Mouse (Mus musculus): ENCODE measurements around the gene Lenep.
"Not testable (repeated sequence)": the region's sequence is repeated elsewhere in the genome, so short reads cannot be mapped to it uniquely, and the experiment has no call there.

Lenep gene

DNA sequence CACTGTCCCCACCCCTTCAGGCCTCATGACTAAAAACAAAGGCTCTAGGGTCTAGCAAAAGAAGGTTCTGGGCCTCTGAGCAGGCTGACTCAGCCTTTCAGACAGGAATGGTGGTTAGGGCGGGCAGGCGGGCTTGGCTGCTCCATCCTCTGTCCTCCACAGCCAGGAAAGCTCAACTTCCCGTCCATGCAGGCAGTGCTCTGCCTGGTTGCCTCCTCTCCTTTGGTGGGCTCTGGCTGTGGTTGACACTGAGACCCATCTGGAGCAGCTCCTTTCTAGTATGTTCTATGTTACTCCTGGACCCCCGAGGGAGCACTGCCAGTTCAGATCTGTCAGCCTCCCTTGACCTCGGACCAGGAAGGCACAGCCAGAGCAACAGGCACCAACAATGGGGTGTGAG lies at the start of gene Lenep:
Gene Lenep, minus strand, starts transcription at position 101 of the 400 bp plus-strand sequence.
- peak; percentile 44 for DNase-seq (ENCODE audit: low read depth, low spot score)

DNA sequence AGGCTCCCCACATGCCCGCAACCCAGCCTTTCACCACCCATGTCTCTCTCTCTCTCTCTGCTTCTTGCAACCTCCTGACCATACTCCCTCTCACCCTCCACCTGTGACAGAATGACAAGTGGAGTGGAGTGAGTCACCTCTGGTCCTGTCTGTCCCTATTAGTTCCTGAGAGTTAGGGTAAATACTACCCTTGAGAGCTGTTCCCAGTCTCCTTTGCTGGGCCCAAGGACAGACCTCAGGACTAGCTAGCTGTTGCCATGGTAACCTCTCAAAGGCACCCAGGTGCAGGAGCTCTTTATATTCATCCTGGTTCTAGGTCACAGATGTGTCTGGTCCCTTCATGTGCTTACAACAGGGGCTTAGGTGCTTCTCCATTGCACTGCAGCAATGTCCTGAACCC lies 49.3 kb upstream of the Lenep start:
- DNase-seq (ENCODE audit: low read depth, low spot score): no peak

DNA sequence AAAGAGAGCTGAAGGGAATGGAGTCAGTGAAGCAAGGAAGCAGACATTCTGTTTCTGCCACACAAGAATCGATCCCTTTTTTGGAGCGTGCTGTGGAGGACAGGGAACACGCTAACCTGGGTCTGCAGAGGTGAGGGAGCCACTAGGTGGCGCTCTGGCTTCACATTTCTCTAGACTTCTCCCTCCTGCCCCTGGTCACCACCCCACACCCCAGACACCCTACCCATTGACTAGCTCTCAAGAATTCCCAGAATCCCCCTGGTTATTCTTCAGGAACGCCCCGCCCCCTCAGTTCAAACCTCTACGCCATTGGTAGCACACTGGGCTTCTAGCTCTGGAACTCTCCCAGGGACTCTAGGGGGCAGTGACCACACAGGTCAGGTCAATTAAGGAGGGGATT lies 46.9 kb upstream of the Lenep start:
- peak; percentile 79 for DNase-seq (ENCODE audit: low read depth, low spot score)

DNA sequence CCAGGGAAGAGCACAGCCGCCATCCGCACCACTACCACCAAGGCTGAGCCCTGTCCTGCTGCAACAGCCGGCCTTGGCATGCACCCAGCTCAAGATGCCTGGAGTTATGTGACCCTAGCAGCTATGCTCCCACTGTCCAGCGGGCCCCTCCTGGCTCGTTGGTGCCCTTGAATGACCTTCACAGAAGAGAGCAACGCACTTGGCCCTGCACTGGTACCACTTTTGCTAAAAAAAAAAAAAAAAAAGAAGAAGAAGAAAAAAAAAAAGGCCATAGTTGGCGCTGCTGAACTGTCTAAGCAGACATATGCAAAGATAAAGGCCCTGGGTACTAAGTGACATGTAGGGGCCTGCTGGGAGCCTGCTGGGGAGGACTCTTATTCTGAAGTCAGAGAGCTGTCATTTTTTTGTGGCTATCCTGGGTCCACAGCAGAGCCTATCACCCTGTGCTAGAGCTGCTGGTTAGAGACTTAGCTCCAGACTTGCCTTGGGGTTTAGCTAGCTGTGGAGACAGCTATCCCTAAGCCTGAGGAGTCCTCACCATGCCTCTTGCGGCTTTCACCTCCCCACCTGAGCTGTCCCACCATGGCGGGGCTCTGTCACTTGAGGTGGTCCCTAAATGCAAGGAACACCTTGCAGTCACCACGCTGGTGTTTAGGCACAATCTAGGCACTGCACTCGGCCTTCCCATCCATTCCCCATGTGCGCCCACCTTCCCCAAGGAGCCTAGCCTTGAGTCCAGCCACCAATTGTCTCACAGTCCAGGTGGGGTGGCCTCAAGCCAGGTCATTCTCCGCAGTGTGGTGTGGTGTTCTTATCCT lies 46.3 kb upstream of the Lenep start:
- DNase-seq (ENCODE audit: low read depth, low spot score): no peak

DNA sequence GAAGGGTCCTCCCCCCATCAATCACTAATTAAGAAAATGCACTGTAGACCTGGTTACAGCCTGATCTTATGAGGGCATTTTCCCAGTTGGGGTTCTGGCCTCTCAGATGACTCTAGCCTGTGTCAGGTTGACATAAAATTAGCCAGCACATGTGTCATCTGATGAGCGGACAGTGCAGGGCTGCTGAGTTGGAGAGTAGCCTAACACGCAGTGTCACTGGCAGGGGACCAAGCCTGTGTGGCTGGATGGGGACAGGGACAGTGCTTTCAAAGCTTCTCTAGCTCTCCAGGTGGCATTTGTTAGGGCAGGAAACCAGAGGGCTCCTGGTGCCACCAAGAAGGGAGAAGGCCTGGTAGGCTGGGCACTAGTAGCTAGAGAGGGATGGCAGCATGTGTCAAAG lies 38.1 kb upstream of the Lenep start:
- DNase-seq (ENCODE audit: low read depth, low spot score): no peak

DNA sequence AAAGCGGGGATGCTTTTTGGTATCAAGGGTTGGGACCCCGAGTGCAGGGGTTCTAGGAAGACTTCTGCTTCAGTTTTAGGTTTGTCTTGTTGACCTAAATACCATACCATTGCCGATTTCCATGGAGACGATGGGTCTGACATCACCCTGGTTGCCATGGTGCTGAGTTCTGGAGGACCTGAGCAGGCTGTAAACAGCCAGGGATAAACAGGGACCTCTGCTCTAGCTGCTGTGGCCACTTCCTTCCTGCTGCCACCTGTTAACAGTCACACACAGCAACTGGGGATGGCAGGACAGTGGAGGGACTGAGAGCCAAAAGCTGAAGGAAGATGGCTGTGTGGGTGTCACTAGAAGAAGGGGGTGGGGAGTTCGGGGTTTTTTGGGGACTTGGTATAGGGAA lies 34.7 kb upstream of the Lenep start:
- peak; percentile 57 for DNase-seq (ENCODE audit: low read depth, low spot score)

DNA sequence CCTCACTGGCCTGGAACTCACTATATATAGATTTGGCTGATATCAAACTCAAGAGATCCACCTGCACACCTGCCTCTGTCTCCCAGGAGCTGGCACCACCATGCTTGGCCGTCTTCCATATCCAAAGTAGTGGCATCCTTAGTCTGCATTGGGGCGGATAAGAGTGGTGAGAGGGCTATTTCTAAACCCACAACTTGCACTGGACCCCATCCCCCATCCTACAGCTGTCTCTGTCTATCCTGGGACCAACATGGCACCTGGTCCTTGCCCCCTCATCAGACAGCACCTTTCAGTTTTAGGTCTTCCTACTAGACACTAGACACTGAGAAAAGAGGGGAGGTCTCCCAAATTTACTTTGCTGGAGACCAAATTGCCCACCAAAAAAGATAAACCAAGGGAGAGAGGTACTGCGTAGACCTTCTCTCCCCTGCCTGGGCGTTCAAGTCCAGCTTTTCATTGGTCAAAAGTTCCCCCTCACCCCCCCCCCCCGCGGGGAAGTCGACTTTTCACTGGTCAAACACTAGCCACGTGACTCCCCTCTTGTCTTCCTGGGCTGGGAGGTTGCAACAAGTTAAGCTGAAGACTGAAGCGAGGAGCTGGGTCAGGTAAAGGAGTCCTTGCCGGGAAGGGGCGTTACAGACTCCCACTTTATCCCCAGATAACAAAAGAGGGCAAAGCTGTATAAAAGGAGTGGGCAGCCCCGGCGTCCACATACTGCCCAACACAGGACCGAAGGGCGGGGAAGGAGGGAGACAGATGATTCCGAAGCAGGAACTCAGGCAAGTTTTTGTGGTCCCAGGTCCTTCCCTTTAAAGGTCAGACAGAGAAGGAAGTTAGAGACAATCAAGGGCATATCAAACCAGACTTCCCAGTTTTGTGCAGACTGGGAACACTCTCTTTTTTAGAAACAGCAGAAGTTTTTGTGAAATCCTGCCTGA lies 33.9 kb upstream of the Lenep start, which contains the start of gene Pbxip1:
Gene Pbxip1, plus strand, starts transcription at position 531 of the 938 bp plus-strand sequence.
- DNase-seq (ENCODE audit: low read depth, low spot score): peak; percentile 88

DNA sequence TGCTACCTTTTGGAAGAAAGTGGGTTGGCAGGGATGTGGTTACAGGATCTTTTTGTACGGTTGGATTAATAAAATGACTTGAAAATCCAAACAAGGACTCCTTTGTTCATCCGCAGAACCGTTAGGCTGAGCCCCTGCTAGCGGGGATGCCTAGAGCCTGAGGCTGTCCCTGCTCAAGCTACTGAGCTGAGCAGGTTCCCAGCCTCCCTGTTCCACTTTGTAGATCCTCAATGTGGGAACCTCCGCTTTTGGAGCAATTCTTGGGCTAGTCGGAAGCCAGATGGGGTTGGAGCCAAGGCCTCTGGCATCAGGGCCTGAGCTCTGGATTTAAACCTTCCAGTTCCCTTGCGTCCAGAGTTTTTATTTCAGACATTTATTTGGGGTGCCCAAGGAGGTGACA lies 32.4 kb upstream of the Lenep start:
- DNase-seq (ENCODE audit: low read depth, low spot score): no peak

DNA sequence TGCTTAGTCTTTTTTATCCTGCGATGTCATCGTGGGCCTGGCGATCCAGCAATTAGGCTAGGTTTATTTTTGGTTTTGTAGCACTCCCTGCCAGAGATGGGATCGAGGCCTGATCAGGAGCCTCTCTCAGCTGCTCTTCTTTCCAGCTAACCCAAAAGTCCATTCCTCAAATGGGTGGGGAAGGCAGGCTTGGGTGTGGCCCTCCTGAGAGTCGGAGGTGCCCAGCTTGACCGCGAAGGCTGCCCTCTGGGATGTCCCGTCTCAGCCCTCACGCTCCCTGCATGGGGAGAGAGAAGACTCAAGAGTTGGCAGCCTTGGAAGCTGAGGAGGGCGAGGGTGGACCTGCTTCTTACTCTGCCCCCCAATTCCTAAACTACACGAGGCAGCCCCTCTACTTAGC lies 31.9 kb upstream of the Lenep start:
- no peak for DNase-seq (ENCODE audit: low read depth, low spot score)

DNA sequence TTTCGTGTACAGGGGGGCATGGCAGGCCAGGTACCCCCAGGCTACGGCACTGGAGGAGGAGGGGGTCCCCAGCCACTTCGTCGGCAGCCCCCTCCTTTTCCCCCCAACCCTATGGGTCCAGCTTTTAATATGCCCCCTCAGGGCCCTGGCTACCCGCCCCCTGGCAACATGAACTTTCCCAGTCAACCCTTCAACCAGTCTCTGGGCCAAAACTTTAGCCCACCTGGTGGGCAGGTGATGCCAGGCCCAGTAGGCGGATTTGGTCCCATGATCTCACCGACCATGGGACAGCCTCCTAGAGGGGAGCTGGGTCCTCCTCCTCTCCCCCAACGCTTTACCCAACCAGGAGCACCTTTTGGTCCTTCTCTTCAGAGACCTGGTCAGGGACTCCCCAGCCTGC lies 30.0 kb upstream of the Lenep start:
- DNase-seq (ENCODE audit: low read depth, low spot score): no peak

DNA sequence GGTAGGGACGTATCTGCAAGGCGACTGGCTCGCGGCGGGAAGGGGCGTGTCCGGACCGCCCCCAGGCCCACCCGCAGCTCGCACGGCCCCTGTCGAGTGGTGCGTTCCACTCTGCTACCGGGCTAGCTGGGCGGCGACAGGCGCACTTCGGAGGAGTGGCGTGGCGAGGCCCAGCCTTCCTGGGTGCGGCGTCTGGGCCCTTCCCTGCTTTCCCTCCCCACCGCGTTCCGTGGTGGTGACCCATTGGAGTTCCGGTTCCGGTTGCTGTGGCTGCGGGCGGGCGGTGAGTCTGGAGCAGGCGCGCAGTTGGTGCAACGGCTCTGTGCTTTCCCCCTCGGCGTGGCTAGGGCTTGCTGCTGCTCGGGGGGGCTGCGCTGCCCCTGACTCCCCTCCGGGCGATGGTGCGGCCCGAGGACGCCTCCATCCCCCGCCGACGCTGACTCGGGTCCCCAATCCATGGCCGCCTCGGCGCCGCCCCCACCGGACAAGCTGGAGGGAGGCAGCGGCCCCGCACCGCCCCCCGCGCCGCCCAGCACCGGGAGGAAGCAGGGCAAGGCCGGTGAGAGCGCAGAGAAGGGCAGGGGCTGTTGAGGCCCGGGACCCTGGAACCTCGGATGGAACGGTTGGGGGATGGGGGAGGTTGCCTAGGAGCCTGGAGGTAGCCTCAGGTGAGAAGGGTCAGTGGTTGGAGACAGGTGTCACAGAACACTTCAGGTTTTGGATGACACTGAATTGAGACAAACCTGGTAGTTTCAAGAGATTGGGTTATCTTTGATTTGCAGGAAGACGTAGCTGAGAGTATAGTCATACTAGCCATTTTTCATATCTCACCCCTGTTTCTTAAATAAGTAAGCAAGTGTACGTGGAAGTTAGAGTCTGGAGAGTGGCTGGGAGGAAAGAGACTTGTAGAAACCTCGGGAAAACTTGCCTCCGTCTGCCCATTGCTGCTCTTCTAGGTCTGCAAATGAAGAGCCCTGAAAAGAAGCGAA lies 27.9 kb upstream of the Lenep start, which contains the start of gene Pygo2:
Gene Pygo2, plus strand, starts transcription at position 44 of the 989 bp plus-strand sequence.
- peak; percentile 96 for DNase-seq (ENCODE audit: low read depth, low spot score)

DNA sequence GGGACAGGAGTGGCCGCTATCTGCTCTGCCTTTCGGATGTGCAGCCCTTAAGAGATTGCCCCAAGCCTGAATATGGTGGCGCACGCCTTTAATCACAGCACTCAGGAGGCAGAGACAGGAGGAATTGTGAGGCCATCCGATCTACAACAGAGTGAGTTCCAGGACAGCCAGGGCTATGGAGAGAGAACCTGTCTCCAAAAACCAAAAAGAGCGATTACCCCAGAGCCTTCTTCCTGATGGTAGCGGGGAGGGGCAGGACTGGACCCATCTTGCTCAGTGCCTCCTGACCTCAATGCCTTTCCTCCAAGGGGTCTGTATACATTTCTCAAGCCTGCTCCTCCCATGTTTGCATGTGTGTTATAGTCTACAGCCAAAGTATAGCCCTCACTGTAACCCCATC lies 26.4 kb upstream of the Lenep start:
- not testable (repeated sequence) for DNase-seq (ENCODE audit: low read depth, low spot score)

DNA sequence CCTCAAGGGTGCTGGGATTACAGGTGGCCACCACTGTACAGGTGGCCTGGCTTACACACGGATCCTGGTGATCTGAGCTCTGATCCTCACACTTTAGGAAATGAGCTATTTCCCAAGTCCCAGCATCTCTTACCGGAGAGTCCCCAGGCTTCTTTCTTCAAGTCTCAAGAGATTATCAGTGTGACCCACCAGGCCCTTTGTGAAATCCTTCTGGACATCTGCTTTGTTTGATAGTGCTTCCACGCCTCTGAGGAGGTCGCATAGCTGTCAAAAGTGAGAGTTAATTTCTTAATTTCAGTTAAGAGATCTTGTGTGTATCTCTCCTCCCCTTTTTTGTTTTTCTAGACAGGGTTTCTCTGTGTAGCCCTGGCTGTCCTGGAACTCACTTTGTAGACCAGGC lies 23.3 kb upstream of the Lenep start:
- DNase-seq (ENCODE audit: low read depth, low spot score): no peak

DNA sequence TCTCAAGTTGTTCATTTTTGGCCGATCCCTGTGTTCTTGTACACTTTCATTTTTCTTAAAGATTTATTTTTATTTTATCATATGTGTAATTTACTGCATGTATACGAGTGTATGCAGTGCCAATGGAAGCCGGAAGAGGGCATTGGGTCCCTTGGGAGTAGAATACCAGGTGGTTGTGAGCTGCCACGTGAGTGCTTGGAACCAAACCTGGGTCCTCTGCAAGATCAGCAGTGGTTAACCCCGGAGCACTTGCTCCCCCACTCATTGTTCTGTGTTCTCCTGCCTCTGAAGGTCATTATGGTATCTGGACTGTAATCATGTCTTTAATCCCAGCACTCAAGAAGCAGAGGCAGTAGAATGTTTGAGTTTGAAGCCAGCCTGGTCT lies 22.5 kb upstream of the Lenep start:
- no peak for DNase-seq (ENCODE audit: low read depth, low spot score)

DNA sequence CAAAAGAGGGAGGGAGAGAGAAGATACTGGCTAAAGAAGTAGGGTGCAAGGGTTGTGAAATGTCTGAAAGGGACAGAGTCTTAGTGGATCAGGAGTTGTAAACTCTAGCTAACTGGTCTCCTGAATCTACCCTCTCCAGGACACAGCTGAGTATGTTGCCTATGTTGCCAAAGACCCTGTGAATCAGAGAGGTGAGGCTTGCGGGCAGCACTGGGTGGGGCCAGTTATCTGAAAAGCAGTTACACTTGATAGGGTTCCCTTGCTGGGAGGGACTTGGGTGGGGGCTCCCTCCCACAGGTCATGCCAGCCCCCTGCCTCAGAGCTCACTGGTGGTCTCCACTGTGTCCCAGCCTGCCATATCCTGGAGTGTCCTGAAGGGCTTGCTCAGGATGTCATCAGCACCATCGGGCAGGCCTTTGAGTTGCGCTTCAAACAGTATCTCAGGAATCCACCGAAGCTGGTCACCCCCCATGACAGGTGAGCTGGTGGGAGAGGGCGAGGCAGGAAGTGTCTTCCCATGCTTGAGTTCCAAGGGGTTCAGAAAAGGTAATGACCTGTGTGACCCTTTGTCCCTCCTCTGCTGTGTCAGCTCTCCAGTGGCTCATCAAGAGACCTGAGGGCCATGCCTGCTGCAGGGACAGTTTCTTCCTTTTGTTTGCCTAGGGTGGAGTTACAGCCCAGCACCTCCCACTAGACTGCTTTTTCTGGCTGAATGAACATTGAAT lies 22.0 kb upstream of the Lenep start:
- no peak for DNase-seq (ENCODE audit: low read depth, low spot score)

DNA sequence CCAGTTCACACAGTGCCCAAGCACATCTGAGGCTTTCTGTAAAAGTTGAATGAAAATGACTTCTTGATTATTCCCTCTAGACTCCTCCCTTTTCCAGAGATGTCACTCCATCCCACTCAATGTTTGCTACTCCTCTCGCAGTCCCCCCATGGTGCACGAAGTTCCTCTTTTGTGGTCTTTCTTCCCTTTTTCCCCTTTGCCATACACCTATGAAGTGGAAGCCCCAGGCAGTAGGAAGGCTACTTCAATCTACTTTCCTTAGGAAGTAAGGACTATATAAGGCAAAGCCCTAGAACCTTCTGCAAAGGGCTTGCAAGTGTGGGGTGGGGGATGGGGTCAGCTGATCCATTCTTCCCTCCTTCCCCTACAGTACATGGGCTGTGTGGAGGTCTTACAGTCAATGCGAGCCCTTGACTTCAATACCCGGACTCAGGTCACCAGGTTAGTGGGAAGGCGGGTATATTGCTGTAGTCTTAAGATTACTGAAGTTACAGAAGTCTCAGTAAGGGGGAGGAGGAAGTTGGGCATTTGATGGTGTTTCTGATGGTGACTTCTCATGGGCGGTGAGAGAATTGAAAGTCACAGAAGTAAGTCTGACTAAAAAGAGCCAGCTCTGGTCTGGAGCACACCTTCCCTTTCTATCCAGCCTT lies 20.1 kb upstream of the Lenep start:
- no peak for DNase-seq (ENCODE audit: low read depth, low spot score)

DNA sequence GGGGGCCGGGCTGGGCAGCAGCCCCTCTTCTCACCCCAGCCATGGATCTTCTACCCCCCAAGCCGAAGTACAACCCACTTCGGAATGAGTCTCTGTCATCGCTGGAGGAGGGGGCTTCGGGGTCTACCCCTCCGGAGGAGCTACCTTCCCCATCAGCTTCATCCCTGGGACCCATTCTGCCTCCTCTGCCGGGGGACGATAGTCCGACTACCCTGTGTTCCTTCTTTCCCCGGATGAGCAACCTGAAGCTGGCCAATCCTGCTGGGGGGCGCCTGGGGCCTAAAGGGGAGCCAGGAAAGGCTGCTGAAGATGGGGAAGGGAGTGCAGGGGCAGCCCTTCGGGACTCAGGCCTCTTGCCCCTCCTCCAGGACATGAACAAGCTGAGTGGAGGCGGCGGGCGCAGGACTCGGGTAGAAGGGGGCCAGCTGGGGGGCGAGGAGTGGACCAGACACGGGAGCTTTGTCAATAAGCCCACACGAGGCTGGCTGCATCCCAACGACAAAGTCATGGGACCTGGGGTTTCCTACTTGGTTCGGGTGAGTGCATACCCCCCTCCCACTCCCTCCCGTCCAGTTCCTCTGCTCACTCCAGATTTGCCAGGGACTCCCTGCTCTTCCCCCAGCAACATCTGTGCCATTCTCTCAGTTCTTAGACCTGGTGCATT lies 19.3 kb upstream of the Lenep start:
- DNase-seq (ENCODE audit: low read depth, low spot score): peak; percentile 46

DNA sequence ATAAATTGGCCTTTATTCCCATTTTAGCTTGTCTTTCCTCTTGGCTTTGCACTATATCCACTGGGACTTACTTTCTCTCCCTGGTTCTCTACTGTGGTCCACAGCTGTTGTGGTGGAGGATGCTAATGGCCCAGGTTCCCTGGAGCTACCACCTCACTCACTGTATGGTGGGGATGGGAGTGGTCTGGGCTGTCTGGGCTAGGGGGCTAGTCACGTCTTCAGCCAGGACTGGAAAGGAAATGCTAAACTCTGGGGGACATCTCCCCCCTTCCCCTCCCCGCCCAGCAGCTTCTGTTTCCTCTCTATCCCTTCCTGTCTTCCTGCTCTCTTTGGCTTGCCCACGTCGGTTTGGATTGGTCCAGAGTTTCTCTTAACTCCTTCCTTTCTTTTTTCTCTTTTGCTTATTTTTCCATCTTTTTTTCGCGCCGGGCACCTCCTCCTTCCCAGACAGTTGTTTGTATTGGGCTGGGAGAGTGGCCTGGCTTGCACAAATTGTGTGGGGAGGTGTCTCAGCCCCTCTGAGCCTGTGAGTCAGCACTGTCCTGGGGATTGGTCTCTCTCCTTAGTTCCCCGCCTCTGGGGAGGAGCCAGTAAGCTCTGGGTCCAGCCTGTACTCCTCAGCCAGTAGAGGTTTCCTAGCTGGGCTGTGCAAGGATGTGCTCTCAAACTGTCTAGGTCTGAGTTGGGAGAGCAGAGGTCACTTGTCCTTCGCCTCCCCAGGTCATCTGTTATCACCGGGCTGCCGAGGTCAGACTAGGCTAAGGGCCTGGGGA lies 18.6 kb upstream of the Lenep start:
- DNase-seq (ENCODE audit: low read depth, low spot score): peak; percentile 100

DNA sequence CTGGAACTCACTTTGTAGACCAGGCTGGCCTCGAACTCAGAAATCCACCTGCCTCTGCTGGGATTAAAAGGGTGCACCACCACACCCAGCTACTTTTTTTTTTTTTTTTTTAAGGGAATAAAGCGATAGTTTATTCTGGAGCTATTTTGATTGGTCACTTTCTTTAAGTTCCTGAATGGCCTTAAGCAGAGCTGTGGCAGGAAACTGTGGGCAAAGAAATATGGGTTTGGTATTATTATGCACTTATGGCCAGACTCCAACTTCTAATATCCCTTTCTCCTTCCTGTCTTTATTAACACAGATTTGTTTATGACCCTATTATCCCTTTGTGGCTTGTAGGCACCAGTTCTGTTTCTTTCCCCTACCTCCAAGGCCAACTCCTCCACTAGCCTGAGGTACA lies 17.8 kb upstream of the Lenep start:
- peak; percentile 59 for DNase-seq (ENCODE audit: low read depth, low spot score)

All from 3T3-L1 (cell line).